Mouse (Mus musculus): ENCODE results near the gene Lce3e.

GRCm38 (mm10) chr3:92966761-92967160 lies at the start of gene Lce3e:
- TF ChIP-seq CTCF (IDR thresholded peaks at IDR 0.05; ENCODE audit: low read depth), result no peak
- no peak for TF ChIP-seq EP300 (optimal IDR thresholded peaks at IDR 0.05)

Measured in stomach, postnatal 0 days (tissue).